Mouse (Mus musculus) hindbrain, embryonic 14.5 days (tissue): ENCODE results near the gene Elmo2. TPM values are rescaled to one million over a fixed set of nuclear protein-coding genes. Genes with fewer than 3 reads are reported as not detected.

Source experiments
- ATAC-seq: fragments of 200-750 bp; cut with Nextera tagmentation; 2 replicates; pipeline ENCODE4 v1.8.0; 2017; ENCODE audit warnings: moderate number of reproducible peaks, mild to moderate bottlenecking, moderate TSS enrichment, moderate library complexity; ENCODE audit not compliant: low FRiP score
- DNase-seq: peaks from one replicate; pipeline ENCODE4 v3.0.0-alpha.2; 2015; ENCODE audit warnings: low spot score
- H3K27ac ChIP-seq: fragments of 300-500 bp; sonication (generic); 2 replicates; pipeline ENCODE4 v1.5.1; 2014; ENCODE audit warnings: mild to moderate bottlenecking, moderate library complexity
- H3K27me3 ChIP-seq: fragments of 300-500 bp; sonication (generic); 2 replicates; pipeline ENCODE4 v1.6.1; 2014; ENCODE audit warnings: mild to moderate bottlenecking, low read length, mixed read lengths; ENCODE audit not compliant: control insufficient read depth, insufficient read depth
- H3K36me3 ChIP-seq: fragments of 300-500 bp; sonication (generic); replicated peaks from 2 replicates; pipeline ENCODE4 v1.6.1; 2014; ENCODE audit not compliant: control insufficient read depth, insufficient read depth
- H3K4me1 ChIP-seq: fragments of 300-500 bp; sonication (generic); replicated peaks from 2 replicates; pipeline ENCODE4 v1.6.1; 2014; ENCODE audit warnings: antibody characterized with exemption, low read length, mixed read lengths; ENCODE audit not compliant: control insufficient read depth, insufficient read depth
- H3K4me2 ChIP-seq: fragments of 300-500 bp; sonication (generic); replicated peaks from 2 replicates; pipeline ENCODE4 v1.6.1; 2014; ENCODE audit warnings: mild to moderate bottlenecking, moderate library complexity
- H3K4me3 ChIP-seq: fragments of 300-500 bp; sonication (generic); replicated peaks from 2 replicates; pipeline ENCODE4 v1.5.1; 2014; ENCODE audit warnings: mild to moderate bottlenecking, low read length
- H3K9ac ChIP-seq: fragments of 300-500 bp; sonication (generic); 2 replicates; pipeline ENCODE4 v1.6.1; 2014
- H3K9me3 ChIP-seq: fragments of 300-500 bp; sonication (generic); 2 replicates; pipeline ENCODE4 v1.6.1; 2016; ENCODE audit warnings: low read length; ENCODE audit not compliant: control insufficient read depth
- WGBS: fragments of 180-500 bp; shearing (Covaris S2); extraction: QIAGEN DNeasy Blood & Tissue Kit; methylation state at CpG from one replicate; pipeline ENCODE4 v1.1.7; 2014; 5-methylcytosine and 5-hydroxymethylcytosine counted together
- polyA plus RNA-seq: library from polyadenylated mRNA; unstranded; fragments of >200 nt; fragmentation: Nextera tagmentation; extraction: Ambion mirVana; gene quantifications from 2 replicates; pipeline ENCODE4 v1.2.1, GENCODE M21; 2014

The Elmo2 gene
- polyA plus RNA-seq, 1 experiment from 2014 or later: 99.7 TPM

- no peak for DNase-seq
- H3K27ac ChIP-seq: no peak overlapping the region
- H3K9ac ChIP-seq: no peak overlapping the region
- H3K4me2 ChIP-seq: no peak overlapping the region
- ATAC-seq: no peak
- H3K9me3 ChIP-seq: 0 out of 2 replicates have a peak, but pooled peaks cover 4% of the 10 kb centered on the region
- 83% methylated on average over 5 of the region's 5 CpGs for WGBS
- no peaks in the 10 kb centered on the region for H3K36me3 ChIP-seq
- H3K4me1 ChIP-seq: peaks cover 32% of the 10 kb centered on the region
- no peak overlapping the region for H3K4me3 ChIP-seq
- H3K27me3 ChIP-seq: no peaks in the 10 kb centered on the region
These were observed 2.5 kb upstream of the Elmo2 start for GRCm38 (mm10) chr2:165328746-165329145.

GRCm38 (mm10) chr2:165327386-165327785 lies 1.1 kb upstream of the Elmo2 start:
- 33% methylated on average over 7 of the region's 7 CpGs for WGBS
- Histone ChIP-seq H3K4me2 (peak overlapping the region; percentile 87), H3K27ac (peak overlapping the region; percentile 94), H3K27me3 (no peaks in the 10 kb centered on the region), H3K9ac (peak overlapping the region; percentile 66), H3K36me3 (no peaks in the 10 kb centered on the region), H3K4me3 (peak overlapping the region; percentile 78), H3K9me3 (0 out of 2 replicates have a peak, but pooled peaks cover 4% of the 10 kb centered on the region), H3K4me1 (peaks cover 33% of the 10 kb centered on the region)
- DNase-seq: no peak
- ATAC-seq: no peak

GRCm38 (mm10) chr2:165325521-165326303 lies 567 bp downstream of the Elmo2 start:
- ATAC-seq (peak; percentile 6; the same call in 1 of the 2 replicates), DNase-seq (no peak)
- Histone ChIP-seq H3K27ac (peak overlapping the region; percentile 63), H3K4me3 (peak overlapping the region; percentile 78), H3K27me3 (no peaks in the 10 kb centered on the region), H3K9ac (peak overlapping the region; percentile 87), H3K4me2 (peak overlapping the region; percentile 87), H3K9me3 (0 out of 2 replicates have a peak, but pooled peaks cover under 1% of the 10 kb centered on the region), H3K36me3 (no peaks in the 10 kb centered on the region), H3K4me1 (peaks cover 46% of the 10 kb centered on the region)
- under 1% methylated on average over 22 of the region's 30 CpGs for WGBS

GRCm38 (mm10) chr2:165323928-165324327 lies 2.4 kb downstream of the Elmo2 start:
- no peak for DNase-seq
- Histone ChIP-seq H3K9ac (0 out of 2 replicates have a peak overlapping the region, but pooled peaks have one; percentile 13), H3K4me1 (peaks cover 46% of the 10 kb centered on the region), H3K4me2 (peak overlapping the region; percentile 87), H3K9me3 (no peaks in the 10 kb centered on the region), H3K36me3 (no peaks in the 10 kb centered on the region), H3K4me3 (no peak overlapping the region), H3K27me3 (no peaks in the 10 kb centered on the region), H3K27ac (no peak overlapping the region)
- no peak for ATAC-seq
- WGBS: 46% methylated on average over 5 of the region's 5 CpGs

- Histone ChIP-seq H3K4me1 (peaks cover 48% of the 10 kb centered on the region), H3K9ac (0 out of 2 replicates have a peak overlapping the region, but pooled peaks have one; percentile 13)
- ATAC-seq: no peak
These were observed 2.8 kb downstream of the Elmo2 start for GRCm38 (mm10) chr2:165323484-165323883.

GRCm38 (mm10) chr2:165321981-165322735 lies 4.1 kb downstream of the Elmo2 start:
- Histone ChIP-seq H3K4me1 (peaks cover 51% of the 10 kb centered on the region), H3K9ac (no peak overlapping the region), H3K4me2 (no peak overlapping the region), H3K27me3 (no peaks in the 10 kb centered on the region), H3K4me3 (no peak overlapping the region), H3K27ac (no peak overlapping the region), H3K9me3 (no peaks in the 10 kb centered on the region), H3K36me3 (no peaks in the 10 kb centered on the region)
- 89% methylated on average over 22 of the region's 22 CpGs for WGBS
- ATAC-seq (no peak), DNase-seq (no peak)

More at GRCm38 (mm10) chr2:165323484-165323883, 2.8 kb downstream of the Elmo2 start:
- Histone ChIP-seq H3K9me3 (no peaks in the 10 kb centered on the region), H3K4me2 (0 out of 2 replicates have a peak overlapping the region, but pooled peaks have one; percentile 87), H3K27me3 (no peaks in the 10 kb centered on the region), H3K4me3 (no peak overlapping the region), H3K27ac (no peak overlapping the region), H3K36me3 (no peaks in the 10 kb centered on the region)
- WGBS: 78% methylated on average over 5 of the region's 5 CpGs
- no peak for DNase-seq

- 47% methylated on average over 8 of the region's 8 CpGs for WGBS
- Histone ChIP-seq H3K4me1 (peaks cover 55% of the 10 kb centered on the region), H3K36me3 (no peaks in the 10 kb centered on the region), H3K27me3 (no peaks in the 10 kb centered on the region), H3K27ac (peak overlapping the region; percentile 27; the same call in 1 of the 2 replicates), H3K4me3 (no peak overlapping the region), H3K9ac (no peak overlapping the region), H3K4me2 (no peak overlapping the region), H3K9me3 (no peaks in the 10 kb centered on the region)
- no peak for ATAC-seq
- DNase-seq: no peak
These were observed 4.8 kb downstream of the Elmo2 start for GRCm38 (mm10) chr2:165321381-165321888.

GRCm38 (mm10) chr2:165320531-165321150 lies 5.6 kb downstream of the Elmo2 start:
- no peak for DNase-seq
- Histone ChIP-seq H3K4me1 (peaks cover 62% of the 10 kb centered on the region), H3K27ac (no peak overlapping the region), H3K9ac (no peak overlapping the region), H3K36me3 (peaks cover 4% of the 10 kb centered on the region; the same call in 1 of the 2 replicates), H3K9me3 (no peaks in the 10 kb centered on the region), H3K4me2 (no peak overlapping the region), H3K4me3 (no peak overlapping the region), H3K27me3 (no peaks in the 10 kb centered on the region)
- 66% methylated on average over 12 of the region's 12 CpGs for WGBS
- ATAC-seq: no peak
